Mouse (Mus musculus) liver, postnatal 0 days (tissue): Measurements from ENCODE around the gene Snrnp40. TPM values are rescaled to one million over a fixed set of nuclear protein-coding genes. Genes with fewer than 3 reads are reported as not detected.

ENCODE experiments used
- ATAC-seq: fragments of 200-750 bp; cut with Nextera tagmentation; 2 replicates; pipeline ENCODE4 v1.8.0; 2017; ENCODE audit warnings: mild to moderate bottlenecking, moderate library complexity
- DNase-seq: peaks from one replicate; pipeline ENCODE4 v3.0.0-alpha.2; 2016
- H3K27ac ChIP-seq: fragments of 300-500 bp; sonication (generic); 2 replicates; pipeline ENCODE4 v1.5.1; 2014; ENCODE audit warnings: antibody characterized with exemption, moderate library complexity, mild to moderate bottlenecking, low read depth
- H3K27me3 ChIP-seq: fragments of 300-500 bp; sonication (generic); 2 replicates; pipeline ENCODE4 v1.6.1; 2014; ENCODE audit warnings: low read length, control low read depth, mixed read lengths; ENCODE audit not compliant: insufficient read depth
- H3K36me3 ChIP-seq: fragments of 300-500 bp; sonication (generic); replicated peaks from 2 replicates; pipeline ENCODE4 v1.6.1; 2014; ENCODE audit warnings: mild to moderate bottlenecking, control low read depth, low read length, moderate library complexity, mixed read lengths; ENCODE audit not compliant: insufficient read depth
- H3K4me1 ChIP-seq: fragments of 300-500 bp; sonication (generic); 2 replicates; pipeline ENCODE4 v1.6.1; 2014; ENCODE audit warnings: antibody characterized with exemption, mild to moderate bottlenecking, control low read depth; ENCODE audit not compliant: insufficient read depth
- H3K4me2 ChIP-seq: fragments of 300-500 bp; sonication (generic); 2 replicates; pipeline ENCODE4 v1.6.1; 2014; ENCODE audit warnings: low read depth, mild to moderate bottlenecking, low read length, moderate library complexity, mixed read lengths
- H3K4me3 ChIP-seq: fragments of 300-500 bp; sonication (generic); 2 replicates; pipeline ENCODE4 v1.5.1; 2014; ENCODE audit warnings: low read depth, low read length
- H3K9ac ChIP-seq: fragments of 300-500 bp; sonication (generic); replicated peaks from 2 replicates; pipeline ENCODE4 v1.6.1; 2014; ENCODE audit warnings: mild to moderate bottlenecking, moderate library complexity
- H3K9me3 ChIP-seq: fragments of 300-500 bp; sonication (generic); 2 replicates; pipeline ENCODE4 v1.6.1; 2016; ENCODE audit warnings: mild to moderate bottlenecking, control low read depth, low read length, mixed read lengths
- CTCF ChIP-seq: sonication (generic); IDR thresholded peaks from 2 replicates; pipeline ENCODE4 v1.5.1; 2016; ENCODE audit warnings: antibody characterized with exemption, low read depth
- EP300 ChIP-seq: IDR thresholded peaks from 2 replicates; pipeline ENCODE4 v1.6.1; 2016; ENCODE audit warnings: antibody characterized with exemption, low read depth, mild to moderate bottlenecking
- WGBS: fragments of 180-500 bp; shearing (Covaris S2); extraction: QIAGEN DNeasy Blood & Tissue Kit; methylation state at CpG from one replicate; pipeline ENCODE4 v1.1.7; 2014; ENCODE audit not compliant: insufficient replicate concordance; 5-methylcytosine and 5-hydroxymethylcytosine counted together
- polyA plus RNA-seq: library from polyadenylated mRNA; unstranded; fragments of >200 nt; fragmentation: Nextera tagmentation; extraction: Ambion mirVana; gene quantifications from 2 replicates; pipeline ENCODE4 v1.2.1, GENCODE M21; 2015

Snrnp40 gene
- polyA plus RNA-seq, 1 experiment from 2014 or later: 39.9 TPM

DNA sequence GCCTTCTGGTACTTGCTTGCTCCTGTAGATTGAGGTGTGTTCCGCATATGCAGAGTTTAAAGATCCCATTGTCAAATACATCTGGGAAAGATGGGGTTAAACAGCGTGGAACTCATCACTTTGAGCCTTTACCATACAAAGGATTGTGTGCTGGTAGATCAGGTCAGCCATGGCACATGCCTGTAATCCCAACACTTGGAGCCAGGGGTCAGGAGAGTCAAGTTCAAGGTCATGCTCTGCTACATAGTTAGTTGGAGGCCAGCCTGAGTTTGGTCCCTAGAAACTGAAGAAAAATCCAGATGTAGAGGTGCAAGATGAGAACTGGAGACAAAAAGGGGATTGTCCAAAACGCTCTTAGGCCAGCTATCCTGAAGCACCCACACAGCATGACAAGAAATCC is 31.3 kb downstream of the Snrnp40 start:
- Histone ChIP-seq H3K4me3 (no peak overlapping the region), H3K27me3 (no peaks in the 10 kb centered on the region), H3K4me2 (no peak overlapping the region), H3K36me3 (peaks cover 29% of the 10 kb centered on the region), H3K9ac (no peak overlapping the region), H3K9me3 (no peaks in the 10 kb centered on the region), H3K4me1 (no peaks in the 10 kb centered on the region), H3K27ac (no peak overlapping the region)
- ATAC-seq (no peak), DNase-seq (peak; percentile 19)
- whole genome bisulfite sequencing: 81% methylated on average over 3 of the region's 3 CpGs
- TF ChIP-seq EP300 (no peak), CTCF (peak; percentile 49)

Other genes starting within 250 kb of the Snrnp40 start
- not detected in 2 replicates for gene Hcrtr1, start 220.8 kb upstream of the Snrnp40 start, polyA plus RNA-seq
- 22.6 and 22.9 TPM in 2 replicates for gene Tinagl1, start 185.0 kb upstream of the Snrnp40 start, polyA plus RNA-seq
- gene Gm853, start 137.7 kb upstream of the Snrnp40 start, polyA plus RNA-seq: not detected in 2 replicates
- 3.4 and 4.4 TPM in 2 replicates for gene Serinc2, start 80.9 kb upstream of the Snrnp40 start, polyA plus RNA-seq
- 1.3 and 26.0 TPM in 2 replicates for gene Fabp3, start 51.5 kb upstream of the Snrnp40 start, polyA plus RNA-seq
- gene Gm10570, start 51.5 kb upstream of the Snrnp40 start, polyA plus RNA-seq: not detected in 2 replicates
- 26.3 and 27.5 TPM in 2 replicates for gene Zcchc17, start 189 bp upstream of the Snrnp40 start, polyA plus RNA-seq
- gene Nkain1, start 214.0 kb downstream of the Snrnp40 start, polyA plus RNA-seq: 0.12 TPM in 1 of 2 replicates, not detected in the other